Mouse (Mus musculus) MEL-GATA-1-ER (cell line): ENCODE results near the gene Rxrb.
A peak's percentile ranks its signal among the peaks of the same experiment; 100 is the strongest.
"Not testable (repeated sequence)": the region's sequence is repeated elsewhere in the genome, so short reads cannot be mapped to it uniquely, and the experiment has no call there.

Source experiments
- DNase-seq: peaks from one replicate; pipeline ENCODE4 v3.0.0-alpha.2; 2012; ENCODE audit warnings: low read depth; ENCODE audit errors: extremely low read depth

Rxrb gene

DNA sequence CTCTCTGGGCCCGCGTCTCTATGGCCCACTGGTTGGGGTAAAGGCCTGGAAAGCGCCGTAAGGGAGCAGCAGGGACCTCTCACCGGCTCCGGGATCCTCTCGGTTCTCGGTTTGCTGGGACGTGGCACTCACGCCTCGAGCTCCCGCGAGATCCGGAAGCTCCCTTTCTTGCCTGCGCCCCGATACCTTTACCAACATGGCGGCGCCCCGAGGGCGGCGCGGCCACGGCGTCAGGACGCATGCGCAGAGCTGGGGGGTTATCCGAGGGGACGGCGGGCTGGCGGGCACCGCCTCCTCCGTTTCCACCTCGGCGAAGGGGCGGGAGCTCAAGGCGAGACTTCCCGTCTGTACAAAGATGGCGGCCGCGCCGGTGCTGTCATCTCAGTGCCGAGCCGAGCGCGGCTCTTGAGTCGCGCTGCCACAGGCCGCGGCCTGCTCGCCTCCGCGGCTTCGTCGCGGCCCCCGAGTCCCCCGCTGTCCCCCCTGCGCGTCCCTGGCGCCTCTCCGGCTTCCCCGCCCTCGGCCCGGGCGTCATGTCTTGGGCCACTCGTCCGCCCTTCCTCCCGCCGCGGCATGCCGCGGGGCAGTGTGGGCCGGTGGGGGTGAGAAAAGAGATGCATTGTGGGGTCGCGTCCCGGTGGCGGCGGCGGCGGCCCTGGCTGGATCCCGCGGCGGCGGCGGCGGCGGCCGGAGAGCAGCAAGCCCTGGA is at the start of gene Rxrb, which contains the start of gene Slc39a7:
Rxrb (plus strand) TSS at position 348 of the 709 bp plus-strand sequence.
Slc39a7 (minus strand) TSS at position 218 of the 709 bp plus-strand sequence.
- peak; percentile 85 for DNase-seq

DNA sequence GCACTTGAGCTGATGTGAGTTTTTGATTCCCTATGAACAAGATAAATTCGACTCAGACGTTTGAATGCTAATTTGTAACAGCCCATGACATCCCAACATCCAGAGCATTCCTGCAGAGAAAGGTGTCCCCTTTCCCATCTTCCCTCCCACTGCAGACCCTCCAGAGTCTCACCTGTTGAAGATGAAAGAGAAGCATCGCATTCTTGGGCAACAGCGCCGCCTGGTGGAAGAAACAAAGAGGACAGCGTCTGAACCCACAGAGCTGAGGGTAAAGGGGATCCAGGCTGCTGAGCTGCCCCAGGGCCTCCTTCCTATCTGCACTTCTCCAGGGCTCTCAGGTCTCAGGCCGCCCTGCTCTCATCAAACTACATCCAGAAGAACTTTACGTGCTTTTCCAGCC is 49.5 kb upstream of the Rxrb start:
- not testable (repeated sequence) for DNase-seq

DNA sequence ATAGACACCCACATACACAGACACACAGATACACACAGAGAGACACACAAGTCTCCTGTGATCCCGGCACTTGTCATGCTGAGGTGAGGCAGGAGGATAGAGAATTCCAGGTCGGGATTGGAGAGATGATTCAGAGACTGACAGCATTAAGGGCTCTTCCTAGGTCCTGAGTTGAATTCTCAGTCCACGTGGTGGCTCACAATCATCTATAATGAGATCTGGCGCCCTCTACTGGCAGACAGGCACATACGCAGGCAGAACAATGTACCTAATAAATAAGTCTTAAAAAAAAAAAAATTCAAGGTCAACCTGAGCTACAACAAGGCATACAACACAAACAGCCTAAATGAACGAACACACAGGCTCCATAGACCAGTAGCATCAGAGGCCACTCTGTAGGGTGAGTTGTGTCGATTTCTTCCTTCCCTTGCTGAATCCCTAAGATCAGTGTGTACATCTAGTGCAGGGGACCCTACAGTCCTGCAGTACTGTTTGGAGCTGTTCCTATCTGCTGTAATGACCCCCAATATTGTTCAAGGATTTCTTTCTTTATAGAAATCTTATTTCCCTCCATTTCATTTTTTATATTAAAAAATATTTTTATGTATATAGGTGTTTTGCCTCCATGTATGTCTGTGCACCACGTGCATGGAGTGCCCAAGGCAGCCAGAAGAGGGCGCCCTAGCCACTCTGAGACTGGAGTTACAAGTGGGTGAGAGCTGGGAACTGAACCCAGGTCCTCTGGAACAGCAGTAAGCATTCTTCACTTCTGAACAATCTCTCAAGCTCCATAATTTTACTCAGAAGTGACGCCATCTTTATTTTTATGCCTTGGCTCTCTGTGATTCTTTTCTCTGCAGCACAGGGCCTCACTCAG is 39.6 kb upstream of the Rxrb start:
- DNase-seq = peak; percentile 65

DNA sequence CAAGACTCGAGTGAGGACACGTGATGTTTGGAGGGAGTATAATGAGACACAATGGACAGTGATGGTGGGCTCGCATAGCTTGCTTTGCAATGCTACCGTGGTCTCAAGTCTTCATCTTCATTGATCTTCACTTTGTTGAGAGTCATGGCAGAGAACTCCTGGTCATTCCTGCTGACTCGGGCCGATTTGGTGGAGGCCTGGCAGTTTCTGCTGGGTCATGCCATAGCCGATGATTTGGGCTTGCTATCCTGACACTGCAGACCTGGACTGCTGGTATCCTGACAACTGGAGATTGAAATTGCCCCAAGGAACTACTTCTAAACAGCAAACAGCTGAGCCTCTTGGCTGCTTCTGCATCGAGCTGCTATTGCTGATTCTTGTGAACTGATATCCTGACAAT is 36.7 kb upstream of the Rxrb start:
- no peak for DNase-seq

DNA sequence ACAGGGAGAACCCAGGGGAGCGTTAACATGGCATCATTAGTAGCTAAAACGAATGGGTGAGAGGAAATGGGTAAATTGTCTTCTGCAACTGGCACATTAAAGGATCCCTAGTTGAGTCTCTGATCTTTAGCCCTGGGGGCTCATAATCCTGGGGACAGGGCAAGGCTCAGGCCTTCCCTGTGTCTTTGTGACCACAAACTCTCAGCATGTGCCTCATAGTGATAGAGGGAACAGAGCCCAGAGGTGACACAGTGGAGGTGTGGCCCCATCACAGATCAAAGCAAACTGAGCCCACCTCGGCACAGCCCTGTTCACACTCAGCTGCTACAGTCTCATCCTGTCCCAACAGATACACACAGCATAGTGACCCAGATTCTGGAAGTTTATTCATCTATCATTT is 36.0 kb upstream of the Rxrb start:
- DNase-seq = no peak

DNA sequence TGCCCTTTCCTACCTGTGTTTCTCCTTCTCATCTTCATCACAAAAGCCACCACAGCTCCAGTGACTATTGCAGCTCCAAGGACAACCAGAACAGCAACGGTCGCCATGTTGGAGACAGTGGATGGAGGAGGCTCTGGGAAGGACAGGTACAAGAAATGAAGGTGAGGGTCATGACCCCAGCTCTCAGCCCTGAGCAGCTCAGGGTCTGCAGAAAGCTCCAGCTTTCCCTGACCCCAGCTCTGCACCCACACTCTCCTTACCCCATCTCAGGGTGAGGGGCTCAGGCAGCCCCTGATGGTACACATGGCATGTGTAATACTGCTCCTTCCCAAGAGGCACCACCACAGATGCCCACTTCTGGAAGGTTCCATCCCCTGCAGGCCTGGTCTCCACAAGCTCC is 34.6 kb upstream of the Rxrb start:
- DNase-seq = not testable (repeated sequence)

DNA sequence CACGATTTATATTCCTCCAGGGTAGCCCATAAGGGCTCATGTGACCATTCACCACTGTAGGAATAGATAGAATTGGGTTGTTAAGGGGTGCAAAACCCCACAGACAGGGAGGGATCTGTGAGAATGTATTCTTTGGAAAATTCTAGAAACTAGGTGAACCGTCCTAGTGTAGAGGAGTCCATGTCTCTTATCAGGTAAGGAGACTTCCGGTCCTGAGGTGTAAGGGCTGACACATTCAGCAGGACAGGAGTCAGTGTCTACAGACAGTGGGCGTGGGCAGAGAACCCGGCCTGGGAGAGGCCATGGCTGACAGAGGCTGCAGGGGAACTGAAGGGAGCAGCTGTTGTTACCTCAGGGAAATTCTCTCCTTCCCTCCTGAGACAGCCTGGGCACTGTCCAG is 32.9 kb upstream of the Rxrb start:
- DNase-seq = not testable (repeated sequence)

DNA sequence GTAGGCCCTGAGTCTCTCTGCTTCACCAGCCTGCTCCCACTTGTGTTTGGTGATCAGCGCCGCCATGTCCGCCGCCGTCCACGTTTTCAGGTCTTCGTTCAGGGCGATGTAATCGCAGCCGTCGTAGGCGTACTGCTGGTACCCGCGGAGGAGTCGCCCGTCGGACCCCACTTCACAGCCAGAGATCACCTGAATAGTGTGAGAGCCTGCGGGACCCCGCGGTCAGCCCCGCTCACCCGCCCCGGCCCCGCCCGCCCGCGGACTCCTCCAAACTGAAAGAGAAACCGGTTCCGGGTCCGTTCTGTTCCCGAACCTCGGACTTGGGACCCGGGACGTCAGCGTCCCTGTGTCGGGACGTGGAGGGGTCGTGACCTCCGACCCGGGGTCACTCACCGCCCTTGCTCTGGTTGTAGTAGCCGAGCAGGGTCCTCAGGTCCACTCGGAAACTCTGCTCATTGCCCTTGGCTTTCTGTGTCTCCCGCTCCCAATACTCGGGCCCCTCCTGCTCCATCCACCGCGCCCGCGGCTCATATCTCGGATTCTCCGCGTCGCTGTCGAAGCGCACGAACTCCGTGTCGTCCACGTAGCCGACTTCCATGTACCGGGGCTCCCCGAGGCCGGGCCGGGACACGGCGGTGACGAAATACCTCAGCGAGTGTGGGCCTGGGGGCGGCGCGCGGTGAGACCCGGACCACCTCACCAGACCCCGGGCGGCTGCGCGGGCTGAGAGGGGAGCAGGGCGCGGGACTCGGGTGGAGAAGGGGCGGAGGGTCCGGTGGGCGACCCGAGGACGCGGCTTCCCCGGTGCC is 32.1 kb upstream of the Rxrb start:
- DNase-seq = no peak

DNA sequence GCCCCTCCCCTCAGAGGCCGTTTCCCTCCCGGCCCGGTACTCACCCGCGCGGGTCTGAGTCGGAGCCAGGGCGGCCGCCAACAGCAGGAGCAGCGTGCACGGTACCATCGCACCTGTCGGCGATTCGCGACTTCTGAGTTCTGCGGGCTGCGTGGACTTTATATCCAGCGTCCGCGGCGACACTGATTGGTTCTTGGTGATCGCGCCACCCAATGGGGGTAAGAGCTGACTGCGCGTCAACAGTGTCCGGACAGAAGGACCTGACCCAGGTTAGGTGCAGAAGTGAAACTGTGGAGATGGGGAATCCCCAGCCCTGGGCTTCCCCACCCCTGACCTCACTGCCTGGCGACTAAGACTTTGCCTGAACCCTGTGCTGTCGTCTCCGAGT is 31.5 kb upstream of the Rxrb start, which contains the start of gene H2-K1:
H2-K1 (minus strand) TSS at position 198 of the 388 bp plus-strand sequence.
- DNase-seq = peak; percentile 86

DNA sequence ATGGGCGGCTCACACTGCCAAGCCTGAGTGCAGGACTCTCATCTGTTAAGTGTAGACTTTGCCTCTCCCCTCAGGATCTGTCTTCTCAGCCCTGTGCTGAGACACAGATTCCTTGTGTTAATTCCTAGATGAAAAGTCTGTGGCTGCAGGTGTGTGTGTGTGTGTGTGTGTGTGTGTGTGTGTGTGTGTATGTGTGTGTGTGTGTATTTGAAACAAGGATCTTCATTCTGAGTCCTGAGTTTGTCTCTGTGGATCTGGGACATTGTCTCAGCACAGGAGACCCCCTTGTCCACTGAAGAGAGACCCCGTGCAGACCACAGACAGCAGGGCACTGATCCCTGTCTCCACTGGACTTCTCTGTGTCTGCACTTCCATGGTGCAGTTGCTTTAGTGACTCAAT is 30.8 kb upstream of the Rxrb start:
- DNase-seq = not testable (repeated sequence)

DNA sequence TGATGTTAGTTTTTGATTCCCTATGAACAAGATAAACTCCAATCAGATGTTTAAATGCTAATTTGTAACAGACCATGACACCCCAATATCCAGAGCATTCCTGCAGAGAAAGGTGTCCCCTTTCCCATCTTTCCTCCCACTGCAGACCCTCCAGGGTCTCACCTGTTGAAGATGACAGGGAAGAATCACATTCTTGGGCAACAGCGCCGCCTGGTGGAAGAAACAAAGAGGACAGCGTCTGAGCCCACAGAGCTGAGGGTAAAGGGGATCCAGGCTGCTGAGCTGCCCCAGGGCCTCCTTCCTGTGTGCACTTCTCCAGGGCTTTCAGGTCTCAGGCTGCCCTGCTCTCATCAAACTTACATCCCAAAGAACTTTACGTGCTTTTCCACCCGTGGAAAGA is 28.2 kb upstream of the Rxrb start:
- no peak for DNase-seq

DNA sequence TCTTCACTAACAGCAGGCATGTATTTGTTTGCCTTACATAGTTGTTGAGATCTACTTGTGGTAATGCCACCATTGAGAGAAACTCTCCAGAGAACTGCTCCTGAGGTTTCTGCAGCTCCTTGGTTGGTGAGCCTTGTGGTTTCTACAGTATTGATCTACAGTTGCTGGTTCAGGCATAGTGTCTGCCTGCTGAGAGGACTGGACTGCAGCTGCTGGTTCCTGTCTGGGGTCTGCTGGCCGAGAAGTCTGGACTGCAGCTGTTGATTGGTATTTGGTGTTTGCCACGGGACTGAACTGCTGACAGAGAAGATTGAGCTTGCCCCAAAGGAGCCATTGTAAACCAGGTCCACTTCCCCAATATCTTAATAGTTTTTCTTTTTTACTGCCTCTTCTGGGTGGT is 25.0 kb upstream of the Rxrb start:
- DNase-seq = no peak

DNA sequence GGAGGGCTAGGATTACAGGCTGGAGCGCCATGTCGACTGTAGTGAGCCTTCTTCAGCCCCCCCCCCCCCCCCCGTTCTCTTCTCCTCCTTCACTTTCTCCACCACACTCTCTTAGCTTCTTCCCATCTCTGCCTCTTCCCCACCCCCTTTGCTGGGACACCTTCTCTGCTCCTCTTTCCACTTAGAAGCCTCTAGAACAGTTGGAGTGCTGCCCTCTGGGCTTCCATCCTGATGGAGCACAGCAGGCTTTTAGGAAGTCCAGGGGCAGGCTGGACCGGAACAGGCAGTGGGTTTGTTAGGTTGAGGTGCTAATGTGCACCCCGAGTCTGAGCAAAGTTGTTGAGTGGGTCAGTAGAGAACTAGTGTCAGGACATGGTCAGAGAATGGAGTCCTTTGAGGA is 21.5 kb upstream of the Rxrb start:
- DNase-seq = no peak

DNA sequence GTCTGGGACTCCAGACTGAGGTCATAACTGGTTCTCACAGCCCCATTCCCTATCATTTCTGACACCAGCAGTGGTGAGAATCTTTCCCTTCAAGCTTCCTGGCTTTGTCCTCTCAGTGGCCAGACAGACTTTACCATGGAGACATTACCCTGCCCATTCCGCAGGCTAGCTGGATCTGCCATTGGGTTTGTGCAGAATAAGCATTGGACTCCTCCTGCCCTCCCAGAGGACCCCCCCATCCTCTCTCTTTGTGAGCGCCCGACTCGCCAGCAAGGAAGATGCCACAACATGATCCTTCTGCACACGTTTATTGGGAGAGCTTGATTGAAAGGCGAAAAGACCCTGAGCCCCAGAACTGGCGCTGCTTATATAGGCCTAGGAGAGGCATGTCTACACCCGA is 18.2 kb upstream of the Rxrb start:
- no peak for DNase-seq

DNA sequence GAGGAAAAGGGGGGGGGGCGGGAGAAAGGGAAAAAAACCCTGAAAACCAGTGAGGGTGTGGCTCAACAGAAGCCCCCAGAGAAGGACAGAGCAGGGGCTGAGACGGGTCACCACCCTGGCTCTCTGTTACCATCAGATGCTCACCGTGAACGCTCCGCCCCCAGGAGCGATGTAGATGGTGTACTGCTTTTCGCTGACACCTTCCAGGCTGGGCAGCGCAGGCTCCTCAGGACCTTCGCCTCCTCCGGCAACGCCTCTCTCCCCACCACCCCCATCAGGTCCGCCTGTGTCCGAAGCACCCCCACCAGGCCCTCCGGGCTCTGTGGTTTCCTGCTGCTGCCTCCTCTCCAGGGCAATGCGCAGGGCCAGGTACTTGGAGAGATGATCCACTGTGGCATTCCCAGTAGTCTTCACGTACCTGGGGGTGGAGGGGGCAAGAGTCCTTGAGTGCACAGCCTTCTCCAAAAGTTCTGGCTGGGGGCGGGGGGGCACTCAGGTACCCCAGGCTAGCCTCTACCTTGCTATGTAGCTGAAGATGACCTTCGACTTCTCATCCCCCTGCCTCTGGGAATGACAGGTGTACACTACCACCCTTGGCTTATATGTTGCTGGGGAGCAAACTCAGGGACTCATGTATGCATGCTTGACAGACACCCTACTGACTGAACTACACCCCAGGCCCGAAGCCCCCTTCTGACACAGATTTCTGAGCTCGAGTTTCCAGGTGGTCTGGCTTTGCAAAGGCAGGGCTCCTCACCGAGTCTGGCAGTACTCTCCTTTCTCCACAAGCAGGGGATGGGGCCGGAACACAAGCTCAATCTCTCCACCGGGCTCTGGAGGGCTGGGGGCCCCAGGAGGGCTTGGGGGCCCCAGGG is 9.8 kb upstream of the Rxrb start:
- DNase-seq = no peak

DNA sequence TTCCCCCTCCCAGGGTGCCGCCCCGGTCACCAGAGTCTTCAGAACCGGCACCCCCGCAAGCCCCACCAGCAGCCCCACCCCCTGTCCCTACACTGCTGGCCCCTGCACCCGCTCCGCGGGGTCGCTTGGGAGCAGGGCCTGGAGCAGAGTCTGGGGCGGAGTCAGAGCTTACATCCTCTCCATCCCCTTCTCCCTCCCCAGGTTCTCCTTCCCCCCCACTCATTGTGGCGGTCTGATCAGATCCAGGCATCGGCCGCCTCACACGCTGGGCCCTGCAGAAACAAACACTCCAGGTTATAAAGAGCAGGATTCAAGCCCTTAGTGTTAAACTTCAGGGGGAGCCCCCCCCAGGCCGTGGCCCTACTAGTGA is 9.2 kb upstream of the Rxrb start:
- DNase-seq = no peak

DNA sequence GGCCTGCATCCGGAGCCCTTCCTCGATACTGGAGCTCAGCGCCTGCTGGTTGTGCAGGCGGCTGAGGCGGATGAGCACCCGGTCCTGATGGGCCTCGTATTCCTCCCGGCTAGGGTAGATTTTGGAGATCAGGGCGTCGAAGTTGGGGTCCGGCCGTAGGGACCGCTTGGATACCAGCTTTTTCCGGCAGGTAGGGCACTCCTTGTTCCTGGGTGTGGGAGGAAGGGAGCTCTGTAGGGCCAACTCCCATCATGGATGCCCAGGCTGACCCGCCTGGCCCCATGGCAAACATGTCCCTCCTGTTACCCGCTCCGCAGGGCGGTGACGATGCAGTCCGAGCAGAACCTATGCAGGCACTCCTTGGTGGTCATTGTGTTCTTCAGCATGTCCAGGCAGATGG is 8.6 kb upstream of the Rxrb start:
- no peak for DNase-seq

DNA sequence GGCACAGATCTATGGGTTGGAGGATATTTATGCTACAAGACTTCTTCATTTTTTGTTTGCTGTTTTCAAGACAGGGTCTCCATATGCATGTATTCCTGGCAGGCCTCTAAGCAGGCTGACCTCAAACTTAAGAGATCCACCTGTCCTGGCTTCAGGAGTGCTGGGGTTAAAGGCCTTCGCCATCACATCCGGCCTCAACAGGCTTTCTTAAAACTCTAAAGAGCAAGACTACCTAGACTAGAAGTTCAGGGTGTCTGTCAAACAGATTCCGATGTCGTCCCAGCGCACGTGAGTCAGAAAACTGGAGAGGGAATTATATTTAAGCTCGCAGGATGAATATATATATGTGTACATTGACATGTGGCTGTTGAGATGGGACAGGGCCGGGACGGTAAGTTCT is 7.9 kb upstream of the Rxrb start:
- DNase-seq = no peak

DNA sequence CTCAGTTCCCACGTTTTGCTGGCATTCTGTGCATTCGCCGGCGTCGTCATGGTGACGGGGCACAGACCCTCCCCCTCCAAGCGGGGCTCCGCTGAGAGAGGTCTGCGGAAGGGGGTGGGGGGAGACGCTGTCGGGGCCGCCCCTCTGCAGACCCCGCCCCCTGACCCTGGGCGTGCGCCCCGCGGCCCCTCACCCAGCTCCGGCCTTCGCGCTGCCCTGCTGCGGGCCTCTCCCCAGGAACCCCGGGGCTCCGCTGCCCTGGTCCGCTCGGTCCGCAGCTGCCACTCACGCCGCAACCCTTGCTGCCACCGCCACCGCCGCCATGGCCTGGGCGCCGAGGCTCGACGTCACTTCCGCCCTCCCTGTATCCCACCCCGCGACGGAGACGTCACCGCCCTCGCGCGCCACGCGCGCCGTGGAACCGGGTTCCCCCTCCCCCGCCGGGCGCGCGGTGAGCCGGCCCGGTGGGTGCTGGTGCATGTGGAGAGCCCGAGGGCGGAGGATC is 7.2 kb upstream of the Rxrb start, which contains the start of gene Ring1:
Ring1 (minus strand) TSS at position 364 of the 505 bp plus-strand sequence.
- no peak for DNase-seq
